Mouse (Mus musculus): ENCODE data around the gene Adam22. TPM values are rescaled to one million over a fixed set of nuclear protein-coding genes. Genes with fewer than 3 reads are reported as not detected.
"Not testable (repeated sequence)": the region's sequence is repeated elsewhere in the genome, so short reads cannot be mapped to it uniquely, and the experiment has no call there.

The Adam22 gene
- polyA plus RNA-seq, 1 experiment = 3.6 TPM

DNA sequence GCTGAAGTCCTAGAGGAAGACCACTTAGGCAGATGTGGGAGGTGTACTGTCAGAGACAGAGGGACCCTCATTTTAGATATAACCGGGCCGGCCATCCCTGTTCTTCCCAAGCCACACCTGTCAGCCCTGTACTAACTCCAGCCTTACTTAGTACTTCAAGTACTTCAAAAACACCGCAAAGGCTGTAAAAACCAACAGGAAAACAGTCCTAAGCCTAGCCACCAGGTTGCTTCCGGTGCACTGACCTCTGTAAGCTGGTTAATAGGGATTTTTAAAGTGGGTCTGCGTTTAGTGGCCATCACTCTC, 311.0 kb downstream of the Adam22 start:
- H3K36me3 ChIP-seq (ENCODE audit: control insufficient read depth, insufficient read depth, low read length) = no peaks in the 10 kb centered on the region
- H3K4me3 ChIP-seq (ENCODE audit: control insufficient read depth, low read depth, low read length) = peak overlapping the region; percentile 80
- no peak overlapping the region for H3K27ac ChIP-seq (ENCODE audit: control insufficient read depth, insufficient read depth, low read depth, low read length)
- TF ChIP-seq POLR2A (IDR thresholded peaks at IDR 0.05; ENCODE audit: control insufficient read depth, low read depth, low read length) (no peak), CTCF (IDR thresholded peaks at IDR 0.05; ENCODE audit: control insufficient read depth, insufficient read depth, insufficient replicate concordance, low read depth, low read length) (no peak)
- H3K4me1 ChIP-seq (ENCODE audit: control insufficient read depth, insufficient read depth, low read length) = peaks cover 11% of the 10 kb centered on the region
- H3K27me3 ChIP-seq (ENCODE audit: control insufficient read depth, insufficient read depth, low read length) = no peaks in the 10 kb centered on the region; the same call in 1 of the 2 replicates

DNA sequence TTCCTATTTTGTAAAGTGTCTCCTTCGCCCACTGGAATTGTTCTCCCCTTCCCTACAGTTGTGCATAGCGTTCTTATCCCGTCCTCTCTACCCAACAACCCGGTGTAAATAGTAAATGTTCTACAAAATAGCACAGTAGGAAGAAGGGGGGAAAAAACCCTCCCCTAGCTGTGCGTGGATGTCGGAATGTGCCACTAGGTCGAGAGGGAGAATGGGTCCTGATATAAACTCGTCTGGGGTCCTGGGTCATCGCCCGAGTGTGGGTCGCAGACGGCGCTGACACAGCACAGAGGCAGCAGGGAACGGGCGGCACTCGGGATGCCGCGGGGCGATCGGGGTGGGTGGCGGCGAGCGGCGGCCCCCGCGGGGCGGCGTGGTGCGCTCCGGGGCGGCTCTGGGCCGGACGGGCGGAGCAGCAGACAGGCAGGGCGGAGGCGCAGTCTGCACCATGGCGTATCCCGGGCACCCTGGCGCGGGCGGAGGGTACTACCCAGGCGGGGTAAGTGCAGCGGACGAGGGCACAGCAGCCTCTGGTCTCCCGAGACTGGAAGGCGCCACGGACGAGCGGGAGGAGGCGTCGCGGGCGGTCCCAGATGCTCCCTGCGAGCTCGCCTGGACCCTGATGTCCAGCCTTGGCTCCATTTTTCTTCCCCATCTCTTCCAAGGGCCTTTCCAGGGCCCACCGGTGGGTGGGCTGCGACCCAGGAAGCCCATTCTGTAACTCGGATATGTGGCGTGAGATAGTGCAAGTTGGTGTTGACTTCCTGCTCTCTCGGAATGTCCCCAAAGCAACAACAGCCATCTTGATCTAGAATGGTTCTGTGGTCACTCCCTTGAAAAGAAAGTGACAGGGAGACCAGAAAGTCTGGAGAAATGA, 311.6 kb downstream of the Adam22 start:
- peaks cover 11% of the 10 kb centered on the region for H3K4me1 ChIP-seq (ENCODE audit: control insufficient read depth, insufficient read depth, low read length)
- H3K36me3 ChIP-seq (ENCODE audit: control insufficient read depth, insufficient read depth, low read length) = no peaks in the 10 kb centered on the region
- H3K27ac ChIP-seq (ENCODE audit: control insufficient read depth, insufficient read depth, low read depth, low read length) = peak overlapping the region; percentile 87
- H3K4me3 ChIP-seq (ENCODE audit: control insufficient read depth, low read depth, low read length) = peak overlapping the region; percentile 80
- H3K27me3 ChIP-seq (ENCODE audit: control insufficient read depth, insufficient read depth, low read length) = no peaks in the 10 kb centered on the region; the same call in 1 of the 2 replicates
- TF ChIP-seq CTCF (IDR thresholded peaks at IDR 0.05; ENCODE audit: control insufficient read depth, insufficient read depth, insufficient replicate concordance, low read depth, low read length) (no peak), POLR2A (IDR thresholded peaks at IDR 0.05; ENCODE audit: control insufficient read depth, low read depth, low read length) (peak; percentile 66)

DNA sequence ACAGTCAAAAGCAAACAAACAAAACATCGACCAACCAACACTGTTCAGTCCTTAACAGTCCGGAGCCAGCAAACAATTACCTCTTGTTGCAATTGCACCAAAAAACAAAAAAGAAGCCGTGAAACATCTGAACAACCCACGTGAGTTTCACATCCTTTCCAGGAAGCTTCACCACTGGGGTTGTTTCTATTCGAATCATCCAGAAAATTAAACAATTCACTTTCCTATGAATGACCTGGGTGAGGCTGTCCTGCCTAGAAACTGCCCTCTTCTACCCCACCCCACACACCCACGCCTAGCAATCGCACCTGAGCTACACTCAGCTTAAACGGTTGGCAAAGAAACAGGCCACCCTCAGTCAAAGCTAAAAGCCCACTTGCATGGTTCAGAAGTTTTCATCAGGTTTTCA, 312.2 kb downstream of the Adam22 start:
- H3K4me1 ChIP-seq (ENCODE audit: control insufficient read depth, insufficient read depth, low read length) = peaks cover 11% of the 10 kb centered on the region
- H3K27ac ChIP-seq (ENCODE audit: control insufficient read depth, insufficient read depth, low read depth, low read length) = no peak overlapping the region; the same call in 1 of the 2 replicates
- H3K4me3 ChIP-seq (ENCODE audit: control insufficient read depth, low read depth, low read length) = peak overlapping the region; percentile 80
- no peaks in the 10 kb centered on the region; the same call in 1 of the 2 replicates for H3K27me3 ChIP-seq (ENCODE audit: control insufficient read depth, insufficient read depth, low read length)
- TF ChIP-seq POLR2A (IDR thresholded peaks at IDR 0.05; ENCODE audit: control insufficient read depth, low read depth, low read length) (no peak), CTCF (IDR thresholded peaks at IDR 0.05; ENCODE audit: control insufficient read depth, insufficient read depth, insufficient replicate concordance, low read depth, low read length) (no peak)
- H3K36me3 ChIP-seq (ENCODE audit: control insufficient read depth, insufficient read depth, low read length) = no peaks in the 10 kb centered on the region

DNA sequence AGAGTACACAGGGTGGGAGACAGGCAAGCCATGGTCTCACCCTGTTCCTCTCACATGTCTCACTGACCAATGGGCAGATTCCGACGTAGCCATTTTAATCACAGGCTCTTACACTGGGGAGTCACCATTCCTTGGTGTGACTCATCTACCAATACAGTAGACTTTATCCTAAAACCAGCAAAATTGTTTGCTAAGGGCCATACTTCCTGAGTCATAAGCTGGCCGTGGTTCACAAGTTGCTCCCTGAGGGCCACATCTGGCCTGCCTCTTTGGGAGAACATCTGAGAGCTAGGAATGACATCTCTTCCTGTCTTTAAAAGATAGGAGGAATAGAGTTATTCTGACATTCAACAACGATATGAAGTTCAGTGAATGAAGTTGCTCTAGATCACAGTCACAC, 314.1 kb downstream of the Adam22 start:
- H3K4me1 ChIP-seq (ENCODE audit: control insufficient read depth, insufficient read depth, low read length) = peaks cover 11% of the 10 kb centered on the region
- H3K36me3 ChIP-seq (ENCODE audit: control insufficient read depth, insufficient read depth, low read length) = no peaks in the 10 kb centered on the region
- H3K4me3 ChIP-seq (ENCODE audit: control insufficient read depth, low read depth, low read length) = no peak overlapping the region
- no peaks in the 10 kb centered on the region; the same call in 1 of the 2 replicates for H3K27me3 ChIP-seq (ENCODE audit: control insufficient read depth, insufficient read depth, low read length)
- no peak overlapping the region for H3K27ac ChIP-seq (ENCODE audit: control insufficient read depth, insufficient read depth, low read depth, low read length)
- no peak for TF ChIP-seq POLR2A (IDR thresholded peaks at IDR 0.05; ENCODE audit: control insufficient read depth, low read depth, low read length)
- TF ChIP-seq CTCF (IDR thresholded peaks at IDR 0.05; ENCODE audit: control insufficient read depth, insufficient read depth, insufficient replicate concordance, low read depth, low read length) = no peak

- Histone ChIP-seq H3K4me1 (ENCODE audit: control insufficient read depth, insufficient read depth, low read length) (no peaks in the 10 kb centered on the region), H3K4me3 (ENCODE audit: control insufficient read depth, low read depth, low read length) (no peak within 1 kb of the TSS), H3K27me3 (ENCODE audit: control insufficient read depth, insufficient read depth, low read length) (no peaks in the 10 kb centered on the region), H3K27ac (ENCODE audit: control insufficient read depth, insufficient read depth, low read depth, low read length) (no peak within 1 kb of the TSS), H3K36me3 (ENCODE audit: control insufficient read depth, insufficient read depth, low read length) (no peaks in the 10 kb centered on the region)
- no peak for TF ChIP-seq CTCF (IDR thresholded peaks at IDR 0.05; ENCODE audit: control insufficient read depth, insufficient read depth, insufficient replicate concordance, low read depth, low read length)
Observed at GRCm38 (mm10) chr5:8045855-8046254, 322.1 kb downstream of the Adam22 start, which contains the start of gene Sri. TSS of gene Sri (plus strand) at chr5:8046078.

DNA sequence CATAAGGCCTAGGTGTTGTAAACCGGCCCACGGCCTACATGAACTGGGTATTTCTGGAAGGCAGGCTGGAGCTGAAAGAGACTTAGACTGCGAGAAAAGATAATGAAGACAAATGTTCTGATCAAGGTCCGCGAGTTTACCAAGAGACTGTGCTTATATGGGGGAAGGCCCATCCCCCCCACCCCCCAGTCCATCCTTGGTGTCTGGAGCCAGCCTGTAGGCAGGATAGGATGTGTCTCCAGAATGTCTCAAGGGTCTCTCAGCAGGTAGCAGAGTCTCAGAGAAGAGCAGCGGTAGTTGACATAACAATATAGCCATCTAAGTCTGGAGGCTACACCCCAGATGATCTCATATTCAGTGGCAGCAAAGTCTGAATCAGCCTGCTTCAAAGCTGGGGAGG, 333.4 kb downstream of the Adam22 start:
- H3K36me3 ChIP-seq (ENCODE audit: control insufficient read depth, insufficient read depth, low read length); H3K4me3 ChIP-seq (ENCODE audit: control insufficient read depth, low read depth, low read length); H3K4me1 ChIP-seq (ENCODE audit: control insufficient read depth, insufficient read depth, low read length); H3K27me3 ChIP-seq (ENCODE audit: control insufficient read depth, insufficient read depth, low read length); H3K27ac ChIP-seq (ENCODE audit: control insufficient read depth, insufficient read depth, low read depth, low read length): not testable (repeated sequence)

Other genes with a start within 250 kb of the Adam22 start
- gene Dbf4, start 54.6 kb upstream of the Adam22 start, polyA plus RNA-seq (2012; rRNA removed) = 15.8 and 16.9 TPM in 2 replicates
- 1.8 and 2.2 TPM in 2 replicates for gene Slc25a40, start 54.7 kb upstream of the Adam22 start, polyA plus RNA-seq (2012; rRNA removed)

Data from testis, adult 2 months (tissue).